Mouse (Mus musculus): Measurements from ENCODE around the gene Olfr51. TPM values are rescaled to one million over a fixed set of nuclear protein-coding genes. Genes with fewer than 3 reads are reported as not detected.
"Not testable (repeated sequence)": the region's sequence is repeated elsewhere in the genome, so short reads cannot be mapped to it uniquely, and the experiment has no call there.

The Olfr51 gene
- not detected for total RNA-seq (2021)

DNA sequence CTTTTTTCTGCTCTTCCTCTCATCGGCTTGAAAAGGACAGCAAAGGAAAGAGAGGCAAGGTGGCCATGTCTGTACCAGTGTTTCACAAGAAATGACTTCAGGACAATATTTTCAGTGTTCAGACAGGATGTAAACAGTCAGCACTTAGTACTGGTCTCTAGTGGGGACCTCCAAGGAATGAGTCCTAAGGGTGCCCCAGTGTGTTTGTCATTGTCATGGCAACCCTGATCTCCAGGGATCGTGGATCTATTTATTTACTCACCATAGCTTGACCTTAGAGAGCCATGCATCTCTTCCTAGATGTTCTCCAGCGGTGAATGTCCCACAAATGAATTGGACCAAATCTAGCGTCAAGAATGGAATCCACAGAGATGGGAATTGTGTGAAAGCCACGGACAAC, at the start of gene Olfr51:
TSS of gene Olfr51 (plus strand) at position 301 of the 400 bp plus-strand sequence.
- intact Hi-C loops (cut with DNase I), result no loop called here
- no peak for DNase-seq (ENCODE audit: extremely low spot score in 1 of 2, low spot score in 2 of 2)

DNA sequence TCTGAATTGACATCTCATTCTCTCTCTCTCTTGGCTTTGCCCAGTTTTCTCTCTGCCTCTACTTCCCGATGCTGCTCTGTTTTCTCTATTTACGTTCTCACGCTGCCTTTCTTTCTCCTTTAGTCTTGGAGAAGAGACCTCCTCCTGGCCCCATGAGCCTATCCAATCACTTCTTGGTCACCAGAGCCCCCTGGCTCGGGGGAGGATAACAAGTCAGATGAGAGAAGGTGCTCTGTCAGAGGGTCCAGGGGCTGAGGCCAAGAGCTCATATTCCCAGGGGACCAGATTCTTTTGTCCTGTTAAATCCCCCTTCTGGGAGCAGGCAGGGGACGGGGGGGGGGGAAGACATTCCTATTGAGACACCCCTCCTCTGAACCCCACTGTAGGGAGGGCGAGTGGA, 49.7 kb upstream of the Olfr51 start, which contains the start of gene Prop1:
TSS of gene Prop1 (minus strand) at position 101 of the 400 bp plus-strand sequence.
- intact Hi-C loops (cut with DNase I), result no loop called here
- no peak for DNase-seq (ENCODE audit: extremely low spot score in 1 of 2, low spot score in 2 of 2)

DNA sequence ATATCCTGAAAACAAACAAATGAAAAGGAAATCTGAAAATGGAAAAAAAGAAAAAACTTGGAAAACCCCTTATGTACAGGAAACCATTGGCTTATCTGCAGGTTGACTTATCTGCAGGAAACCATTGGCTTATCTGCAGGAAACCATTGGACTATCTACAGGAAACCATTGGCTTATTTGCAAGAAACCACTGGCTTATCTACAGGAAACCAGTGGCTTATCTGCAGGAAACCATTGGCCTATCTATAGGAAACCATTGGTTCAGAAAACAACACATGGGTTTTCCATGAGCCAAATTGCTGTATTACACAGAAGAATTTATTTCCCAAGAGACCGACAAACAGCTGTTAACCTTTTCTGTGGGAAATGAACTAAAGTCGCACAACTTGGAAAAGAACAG, 38.5 kb upstream of the Olfr51 start:
- no peak for DNase-seq (ENCODE audit: extremely low spot score in 1 of 2, low spot score in 2 of 2)
- intact Hi-C loops (cut with DNase I), result no loop called here

DNA sequence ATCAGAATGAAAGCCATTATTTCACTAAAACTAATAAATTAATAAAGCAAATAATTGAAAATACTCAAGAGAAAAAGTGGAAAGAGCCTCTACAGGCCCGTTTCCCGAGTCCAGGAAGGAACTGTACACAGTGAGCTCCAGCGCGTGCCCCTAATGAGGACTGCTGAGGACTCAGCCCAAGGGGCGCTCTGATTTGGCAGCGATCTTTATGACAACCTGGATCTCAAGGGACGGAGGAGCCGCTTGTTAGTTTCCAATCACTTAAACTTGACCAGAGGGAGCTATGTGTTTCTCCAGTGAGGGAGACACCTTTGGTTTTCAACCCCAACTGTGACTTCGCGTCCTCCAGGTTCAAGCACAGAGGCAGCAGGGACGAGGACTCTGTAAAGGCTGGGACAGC, 37.2 kb upstream of the Olfr51 start, which contains the start of gene Olfr1378:
TSS of gene Olfr1378 (plus strand) at position 301 of the 400 bp plus-strand sequence.
- intact Hi-C loops (cut with DNase I), result no loop called here
- no peak for DNase-seq (ENCODE audit: extremely low spot score in 1 of 2, low spot score in 2 of 2)

DNA sequence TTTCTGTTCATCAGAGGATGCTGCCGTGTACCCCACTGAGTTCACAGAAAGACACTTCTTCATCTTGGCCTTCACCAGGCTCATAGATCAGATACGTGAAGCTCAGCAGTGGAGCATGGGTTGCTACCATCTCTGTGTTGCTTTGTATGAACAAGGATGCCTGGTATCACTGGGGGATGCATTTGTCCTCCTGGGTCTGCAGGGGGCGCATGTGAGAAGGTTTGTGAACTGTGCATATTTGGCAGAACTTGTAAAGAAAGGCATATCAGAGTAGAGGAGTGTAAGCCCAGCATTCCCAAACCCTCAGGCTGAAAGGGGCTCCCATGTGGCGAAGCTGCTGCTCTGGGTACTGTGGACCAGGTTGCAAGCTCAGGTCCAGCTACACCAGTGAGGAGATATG, 26.2 kb upstream of the Olfr51 start:
- no peak for DNase-seq (ENCODE audit: extremely low spot score in 1 of 2, low spot score in 2 of 2)
- intact Hi-C loops (cut with DNase I), result no loop called here

DNA sequence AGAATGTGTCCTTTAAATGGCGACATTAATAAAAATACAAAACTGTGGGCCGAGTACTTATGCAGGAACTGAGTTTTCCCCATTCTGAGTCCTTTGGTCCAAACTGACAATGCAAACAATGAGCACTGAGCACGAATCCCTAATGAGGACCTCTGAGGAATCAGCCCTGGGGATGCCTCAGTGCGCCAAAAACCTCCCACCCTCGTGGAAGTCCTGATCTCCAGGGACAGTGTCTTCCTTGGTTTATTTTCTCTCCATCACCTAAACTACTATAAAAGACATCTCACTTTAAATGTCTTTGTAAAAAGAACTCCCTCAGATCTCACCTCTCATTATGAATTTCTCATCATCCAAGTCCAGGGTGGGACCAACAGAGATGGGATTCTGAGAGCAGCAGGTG, 21.7 kb upstream of the Olfr51 start, which contains the start of gene Olfr1377:
TSS of gene Olfr1377 (plus strand) at position 301 of the 400 bp plus-strand sequence.
- no peak for DNase-seq (ENCODE audit: extremely low spot score in 1 of 2, low spot score in 2 of 2)
- intact Hi-C loops (cut with DNase I), result no loop called here

DNA sequence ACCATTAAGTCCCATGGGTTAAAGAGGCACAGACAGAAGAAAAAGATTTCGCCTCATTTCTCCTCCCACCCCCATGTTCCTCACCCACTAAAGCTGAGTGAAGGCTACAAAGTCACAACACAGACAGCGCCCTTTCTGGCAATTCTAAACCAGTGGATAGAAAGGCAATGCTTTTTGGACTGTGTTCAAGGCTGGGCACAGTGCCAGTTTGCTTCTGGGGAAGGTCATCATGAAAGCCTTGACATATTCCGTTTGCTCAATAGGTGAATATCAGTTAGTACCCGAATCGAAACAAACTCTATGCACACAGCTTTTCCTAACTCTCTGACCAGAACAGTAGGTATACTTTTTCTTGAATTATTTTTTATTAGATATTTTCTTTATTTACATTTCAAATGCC, 8.4 kb downstream of the Olfr51 start:
- DNase-seq (ENCODE audit: extremely low spot score in 1 of 2, low spot score in 2 of 2), result peak in 1 of 2 experiments; percentile 26

DNA sequence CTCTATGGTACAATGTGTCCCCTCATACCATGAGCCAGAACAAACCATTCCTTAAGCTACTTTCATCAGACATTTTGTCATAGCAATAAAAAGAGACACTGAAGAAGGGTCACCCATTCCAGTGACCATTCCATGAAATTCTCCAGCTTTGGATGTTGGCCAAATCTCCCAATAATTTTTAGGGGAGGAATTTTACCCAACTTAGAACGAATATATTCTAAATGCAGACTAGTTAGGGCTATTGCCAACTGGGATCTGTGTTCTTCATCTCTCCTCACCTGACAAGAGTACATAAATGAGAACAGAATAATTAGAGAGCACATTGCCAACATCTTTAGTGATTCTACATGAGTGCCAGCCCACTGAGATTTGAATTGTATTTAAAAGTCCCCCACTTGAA, 10.5 kb downstream of the Olfr51 start, which contains the start of gene Olfr54:
TSS of gene Olfr54 (plus strand) at position 301 of the 400 bp plus-strand sequence.
- intact Hi-C loops (cut with DNase I), result no loop called here
- DNase-seq (ENCODE audit: extremely low spot score in 1 of 2, low spot score in 2 of 2), result no peak

More for the DNA sequence above, 8.4 kb downstream of the Olfr51 start:
- intact Hi-C loops (cut with DNase I), result no loop called here

DNA sequence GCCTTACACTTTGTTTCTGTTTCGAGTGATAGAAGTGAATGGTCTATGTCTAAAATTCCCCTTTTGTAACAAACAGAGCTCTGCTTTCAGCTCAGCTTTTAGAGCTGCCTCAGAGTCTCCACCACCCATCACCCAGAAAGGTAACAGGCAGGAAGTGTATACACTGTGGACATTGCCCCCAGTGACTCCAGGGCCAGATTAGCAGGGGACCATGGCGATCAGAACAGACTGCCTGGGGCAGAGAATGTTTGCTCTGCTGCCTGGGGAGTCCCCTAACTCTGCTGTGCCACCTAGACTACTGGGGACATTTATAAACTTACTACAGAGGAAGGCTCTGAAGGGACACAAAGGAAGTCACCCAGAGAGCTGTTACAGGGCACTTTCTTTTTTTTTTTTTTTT, 12.9 kb downstream of the Olfr51 start:
- no peak for DNase-seq (ENCODE audit: extremely low spot score in 1 of 2, low spot score in 2 of 2)
- intact Hi-C loops (cut with DNase I), result no loop called here

DNA sequence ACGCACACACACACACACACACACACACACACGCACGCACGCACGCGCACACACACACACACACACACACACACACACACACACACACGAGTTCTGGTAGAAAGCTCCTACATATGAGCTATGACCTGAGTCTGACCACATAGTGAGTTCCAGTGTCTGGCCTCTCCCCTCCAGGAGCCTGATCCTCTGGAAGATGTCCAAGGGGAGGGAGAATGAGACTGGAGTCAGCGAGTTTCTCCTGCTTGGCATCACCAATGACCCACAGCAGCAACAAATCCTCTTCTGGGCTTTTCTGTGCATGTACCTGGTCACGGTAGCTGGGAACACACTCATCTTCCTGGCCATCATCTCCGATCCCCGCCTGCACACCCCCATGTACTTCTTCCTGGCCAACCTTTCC, 23.4 kb downstream of the Olfr51 start:
- intact Hi-C loops (cut with DNase I); DNase-seq (ENCODE audit: extremely low spot score in 1 of 2, low spot score in 2 of 2): not testable (repeated sequence)

DNA sequence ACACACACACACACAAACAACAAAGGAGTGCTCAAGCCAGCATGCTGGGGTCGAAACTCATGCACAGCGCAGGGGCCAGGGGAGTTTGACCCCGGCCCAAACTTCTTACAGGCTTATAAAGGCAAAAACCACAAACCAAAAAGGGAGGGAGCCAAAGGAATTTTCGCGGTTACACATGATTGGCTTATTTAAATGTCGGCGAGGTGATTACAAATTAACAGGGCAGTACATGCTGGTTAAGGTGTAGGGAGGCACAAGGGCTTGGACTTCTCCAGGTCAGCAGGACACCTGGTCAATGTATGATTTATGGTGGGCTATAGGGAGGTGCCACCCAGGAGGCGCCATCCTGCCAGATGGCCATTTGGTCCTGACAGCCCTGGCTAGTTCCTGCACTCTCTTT, 26.0 kb downstream of the Olfr51 start:
- DNase-seq (ENCODE audit: extremely low spot score in 1 of 2, low spot score in 2 of 2); intact Hi-C loops (cut with DNase I): not testable (repeated sequence)

DNA sequence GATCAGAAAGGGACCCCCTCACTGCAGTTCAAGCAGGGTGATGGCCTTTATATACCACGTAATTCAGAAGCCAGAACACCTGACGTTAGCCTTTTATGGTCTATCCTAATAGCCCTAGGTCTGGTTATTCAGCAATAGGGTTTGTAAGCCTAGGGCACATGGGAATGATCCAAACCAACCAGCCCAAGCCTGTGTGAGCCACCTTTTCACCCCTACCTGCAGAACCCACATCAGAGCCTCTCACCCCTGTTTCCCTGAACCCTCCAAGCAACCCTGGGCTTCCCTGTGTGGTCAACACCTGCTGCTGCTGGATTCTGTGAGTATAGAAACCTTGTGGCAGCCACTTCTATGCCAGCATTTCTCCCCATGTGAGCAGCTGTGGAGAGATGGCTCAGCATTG, 26.8 kb downstream of the Olfr51 start:
- intact Hi-C loops (cut with DNase I), result loop anchor here (5.0 kb wide), 1 partner anchor 88 kb away; the partner anchor contains the start of gene 4933414I15Rik
- no peak for DNase-seq (ENCODE audit: extremely low spot score in 1 of 2, low spot score in 2 of 2)

DNA sequence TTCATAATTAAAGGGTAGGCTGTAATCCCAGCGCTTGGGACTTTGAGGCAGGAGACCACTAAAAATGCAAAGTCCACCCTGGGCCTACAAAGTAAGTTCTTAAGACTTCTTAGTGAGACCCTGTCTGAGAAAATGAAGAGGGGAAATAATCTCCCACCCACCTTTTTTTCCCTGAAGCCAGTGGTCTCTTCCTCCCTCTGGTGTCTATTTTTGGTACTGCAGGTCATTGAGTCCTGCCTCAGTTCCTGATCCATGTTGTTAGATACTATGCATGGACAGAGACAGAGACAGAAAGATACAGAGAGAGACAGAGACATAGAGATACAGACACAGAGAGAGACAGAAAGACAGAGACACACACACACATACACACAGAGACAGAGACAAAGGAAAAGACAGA, 29.5 kb downstream of the Olfr51 start:
- DNase-seq (ENCODE audit: extremely low spot score in 1 of 2, low spot score in 2 of 2), result peak in 1 of 2 experiments; percentile 13
- intact Hi-C loops (cut with DNase I), result loop anchor here (5.0 kb wide), 1 partner anchor 91 kb away; the partner anchor contains the start of gene 4933414I15Rik

DNA sequence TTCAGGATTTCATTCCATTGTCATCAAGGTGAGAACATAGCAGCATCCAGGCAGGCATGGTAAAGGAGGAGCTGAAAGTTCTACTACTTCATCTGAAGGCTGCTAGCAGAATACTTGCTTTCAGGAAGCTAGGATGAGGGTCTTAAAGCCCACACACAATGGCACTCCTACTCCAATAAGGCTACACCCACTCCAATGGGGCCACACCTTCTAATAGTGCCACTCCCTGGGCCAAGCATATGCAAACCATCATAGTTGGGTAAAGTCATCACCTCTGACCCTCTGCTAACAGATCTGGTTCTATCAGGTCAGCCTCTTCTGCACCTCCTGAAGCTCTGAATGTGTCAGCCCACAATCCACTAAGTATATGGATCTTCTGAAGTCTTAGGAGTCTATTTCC, 30.7 kb downstream of the Olfr51 start:
- DNase-seq (ENCODE audit: extremely low spot score in 1 of 2, low spot score in 2 of 2), result not testable (repeated sequence)
- intact Hi-C loops (cut with DNase I), result loop anchor here (5.0 kb wide), 1 partner anchor 92 kb away; the partner anchor contains the start of gene 4933414I15Rik

DNA sequence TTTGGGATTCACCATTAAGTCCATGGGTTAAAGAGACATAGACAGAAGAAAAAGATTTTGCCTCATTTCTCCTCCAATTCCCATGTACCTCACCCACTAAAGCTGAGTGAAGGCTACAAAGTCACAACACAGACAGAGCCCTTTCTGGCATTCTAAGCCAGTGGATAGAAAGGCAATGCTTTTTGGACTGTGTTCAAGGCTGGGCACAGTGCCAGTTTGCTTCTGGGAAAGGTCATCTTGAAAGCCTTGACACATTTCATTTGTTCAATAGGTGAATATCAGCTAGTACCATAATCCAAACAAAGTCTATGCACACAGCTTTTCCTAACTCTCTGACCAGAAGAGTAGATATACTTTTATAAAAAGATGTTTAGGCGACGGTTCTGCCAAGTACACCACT, 32.6 kb downstream of the Olfr51 start:
- DNase-seq (ENCODE audit: extremely low spot score in 1 of 2, low spot score in 2 of 2), result no peak
- intact Hi-C loops (cut with DNase I), result no loop called here

DNA sequence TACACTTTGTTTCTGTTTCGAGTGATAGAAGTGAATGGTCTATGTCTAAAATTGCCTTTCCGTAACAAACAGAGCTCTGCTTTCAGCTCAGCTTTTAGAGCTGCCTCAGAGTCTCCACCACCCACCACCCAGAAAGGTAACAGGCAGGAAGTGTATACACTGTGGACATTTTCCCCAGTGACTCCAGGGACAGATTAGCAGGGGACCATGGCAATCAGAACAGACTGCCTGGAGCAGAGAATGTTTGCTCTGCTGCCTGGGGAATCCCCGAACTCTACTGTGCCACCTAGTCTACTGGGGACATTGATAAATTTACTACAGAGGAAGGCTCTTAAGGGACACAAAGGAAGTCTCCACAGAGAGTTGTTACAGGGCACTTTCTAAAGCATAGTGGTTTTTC, 41.4 kb downstream of the Olfr51 start:
- DNase-seq (ENCODE audit: extremely low spot score in 1 of 2, low spot score in 2 of 2); intact Hi-C loops (cut with DNase I): not testable (repeated sequence)

DNA sequence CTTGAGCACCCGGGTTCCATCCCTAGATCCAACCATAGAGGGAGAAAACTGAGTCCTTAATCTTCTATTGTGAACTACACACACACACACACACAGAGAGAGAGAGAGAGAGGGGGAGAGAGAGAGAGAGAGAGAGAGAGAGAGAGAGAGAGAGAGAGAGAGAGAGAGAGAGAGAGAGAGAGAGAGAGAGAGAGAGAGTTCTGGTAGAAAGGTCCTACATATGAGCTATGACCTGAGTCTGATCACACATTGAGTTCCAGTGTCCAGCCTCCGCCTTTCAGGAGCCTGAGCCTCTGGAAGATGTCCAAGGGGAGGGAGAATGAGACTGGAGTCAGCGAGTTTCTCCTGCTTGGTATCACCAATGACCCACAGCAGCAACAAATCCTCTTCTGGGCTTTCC, 44.4 kb downstream of the Olfr51 start, which contains the start of gene Olfr1375:
TSS of gene Olfr1375 (plus strand) at position 301 of the 400 bp plus-strand sequence.
- intact Hi-C loops (cut with DNase I); DNase-seq (ENCODE audit: extremely low spot score in 1 of 2, low spot score in 2 of 2): not testable (repeated sequence)

DNA sequence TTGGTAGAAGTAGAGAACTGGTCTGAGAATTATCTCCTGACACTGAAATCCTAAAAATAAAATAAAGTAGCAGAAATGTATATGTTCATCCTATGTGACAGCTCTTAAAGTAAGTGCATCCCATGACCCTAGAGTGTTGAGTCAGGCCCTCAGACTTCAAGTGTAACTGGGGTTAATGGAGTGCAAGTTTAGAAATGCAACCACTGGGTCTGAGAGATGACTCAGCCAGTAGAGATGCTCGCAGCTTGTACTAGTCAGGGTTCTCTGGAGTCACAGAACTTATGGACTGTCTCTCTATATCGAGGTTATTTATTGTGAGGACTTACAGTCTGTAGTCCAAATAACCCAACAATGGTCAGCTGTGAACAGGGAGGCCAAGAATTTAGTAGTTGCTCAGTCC, 48.3 kb downstream of the Olfr51 start:
- no peak for DNase-seq (ENCODE audit: extremely low spot score in 1 of 2, low spot score in 2 of 2)
- intact Hi-C loops (cut with DNase I), result no loop called here

DNA sequence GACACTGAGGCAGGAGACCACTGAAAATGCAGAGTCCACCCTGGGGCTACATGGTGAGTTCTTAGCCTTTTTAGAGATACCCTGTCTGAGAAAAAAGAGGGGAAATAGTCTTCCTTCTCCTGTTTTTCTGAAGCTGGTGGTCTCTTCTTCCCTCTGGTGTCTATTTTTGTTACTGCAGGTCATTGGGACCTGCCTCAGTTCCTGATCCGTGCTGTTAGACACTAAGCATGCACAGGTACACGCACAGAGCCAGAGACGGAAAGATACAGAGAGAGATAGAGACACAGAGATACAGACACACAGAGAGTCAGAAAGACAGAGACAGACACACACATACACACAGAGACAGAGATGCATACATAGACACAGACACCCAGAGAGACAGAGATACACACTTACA, 49.8 kb downstream of the Olfr51 start:
- DNase-seq (ENCODE audit: extremely low spot score in 1 of 2, low spot score in 2 of 2), result no peak
- intact Hi-C loops (cut with DNase I), result no loop called here

DNA sequence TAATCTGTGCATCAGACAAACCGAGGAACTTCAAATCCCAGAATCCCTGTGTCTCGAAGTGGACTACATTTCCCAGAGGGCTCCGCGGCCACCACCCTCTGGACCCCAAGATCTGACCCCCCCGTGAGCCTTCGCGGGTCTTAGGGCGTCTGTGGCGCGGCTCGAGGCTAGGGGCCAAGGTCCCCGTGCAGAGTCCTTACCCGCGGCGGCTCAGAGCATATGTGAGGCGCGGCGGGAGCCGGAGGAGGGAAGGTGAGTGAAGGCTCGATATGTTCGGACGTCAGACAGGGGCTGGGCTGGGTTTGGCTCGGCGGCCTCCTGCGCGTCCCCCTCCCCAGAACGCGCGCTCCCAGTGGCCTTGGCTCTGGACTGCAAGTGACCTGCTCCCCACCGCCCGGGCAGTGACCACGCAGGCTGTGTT, 55.8 kb downstream of the Olfr51 start, which contains the start of gene Zfp354a:
TSS of gene Zfp354a (plus strand) at position 107 of the 421 bp plus-strand sequence.
- intact Hi-C loops (cut with DNase I), result loop anchor here (2.0 kb wide), 1 partner anchor 118 kb away; no protein-coding TSS in a partner anchor
- peak; percentile 70 to 86 for DNase-seq (ENCODE audit: extremely low spot score in 1 of 2, low spot score in 2 of 2)

All from left cerebral cortex, postnatal 10 days (tissue).